Mouse (Mus musculus) right cerebral cortex, adult 2 months (tissue): Measurements from ENCODE around the gene Gm20388.
A peak's percentile ranks its signal among the peaks of the same experiment; 100 is the strongest.

Source experiments
- DNase-seq, 2 experiments: peaks; one replicate each; pipeline ENCODE4 v3.0.0; 2021 to 2022; ENCODE audit warnings: low spot score in 2 of 2

Gene Gm20388

DNA sequence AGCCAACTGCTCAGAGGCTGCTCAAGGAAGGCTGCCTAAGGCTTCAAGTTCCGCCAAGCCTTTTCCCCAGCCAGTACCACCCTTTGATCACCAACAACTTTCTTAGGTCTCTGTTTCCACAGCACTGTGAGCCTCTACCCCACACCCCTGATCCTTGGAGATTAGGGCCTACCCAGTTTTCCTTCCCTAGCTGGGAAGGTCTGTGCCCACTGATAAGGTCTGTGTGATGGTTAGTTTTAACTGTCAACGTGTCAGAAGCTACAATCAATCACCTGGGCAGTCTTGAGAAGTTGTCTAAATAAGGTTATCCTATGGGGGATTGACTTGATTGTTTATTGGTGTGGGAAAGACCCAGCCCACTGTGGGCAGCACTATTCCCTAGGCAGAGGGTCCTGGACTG, 2627.2 kb downstream of the Gm20388 start:
- DNase-seq = no peak

- no peak for DNase-seq
Observed at GRCm38 (mm10) chr8:122538310-122539076, 2627.9 kb downstream of the Gm20388 start.

- DNase-seq = no peak
Observed at GRCm38 (mm10) chr8:122544138-122544537, 2633.5 kb downstream of the Gm20388 start.

DNA sequence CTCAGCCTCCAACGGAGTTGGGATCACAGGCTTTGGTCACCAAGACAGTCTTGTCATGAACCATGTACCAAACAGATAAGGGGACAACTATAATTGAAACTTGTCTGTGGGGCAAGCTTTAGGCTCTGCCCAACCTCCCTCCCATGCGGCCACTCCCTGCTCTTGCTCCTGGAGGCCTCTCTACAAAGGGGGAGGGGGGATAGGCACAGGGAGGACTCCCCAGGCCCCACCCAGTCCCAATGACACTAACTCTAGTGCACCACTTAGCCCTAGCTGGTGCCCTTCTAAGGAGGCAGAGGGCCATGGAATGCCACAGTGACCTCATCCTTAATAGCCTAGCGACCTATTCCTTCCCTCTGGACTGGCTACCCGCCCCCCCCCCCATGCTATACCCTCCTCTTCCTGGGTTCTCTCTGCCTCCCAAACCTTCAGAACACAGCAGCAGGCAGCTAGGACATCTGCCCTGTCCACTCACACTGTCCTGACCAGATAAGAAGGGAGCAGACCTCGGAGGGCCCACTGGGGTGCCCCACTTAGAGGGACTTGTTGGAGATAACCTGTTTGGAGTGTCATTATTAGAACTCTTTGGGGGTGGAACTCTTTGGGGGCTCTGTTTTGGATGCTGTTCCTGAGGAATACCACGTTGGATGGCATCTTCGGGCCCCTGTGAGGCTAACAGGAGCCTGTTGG, 2635.6 kb downstream of the Gm20388 start:
- no peak for DNase-seq

DNA sequence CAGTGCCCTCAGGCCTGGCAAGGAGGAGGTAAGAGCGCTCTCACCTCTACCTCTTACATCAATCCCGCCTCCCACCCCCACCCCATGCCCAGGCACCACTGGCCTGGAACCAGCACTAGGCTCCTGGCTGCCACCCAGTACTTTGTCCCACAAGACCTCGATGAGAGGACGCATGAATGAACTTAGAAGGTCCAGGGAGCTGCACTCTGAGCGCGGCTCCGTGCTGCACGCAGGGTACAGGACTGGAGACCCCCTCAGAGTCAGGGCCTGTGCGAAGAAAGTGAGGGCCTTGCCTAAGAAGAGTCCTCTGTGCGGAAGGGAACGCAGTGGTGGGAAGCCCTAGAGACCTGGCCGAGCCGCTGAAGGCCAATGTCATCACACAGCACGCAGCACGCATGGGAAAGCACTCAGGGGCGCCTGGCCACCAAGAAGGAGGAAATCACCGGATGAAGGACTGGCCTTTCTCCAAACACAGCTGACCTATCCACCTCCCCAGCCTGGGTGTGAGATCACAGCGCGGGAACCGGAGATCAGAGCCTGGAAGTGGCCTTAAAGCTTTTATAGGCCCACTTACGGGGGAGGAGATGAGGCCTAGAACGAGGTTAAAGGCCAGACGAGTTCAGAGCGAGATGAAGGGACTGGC, 2636.3 kb downstream of the Gm20388 start:
- DNase-seq = no peak

DNA sequence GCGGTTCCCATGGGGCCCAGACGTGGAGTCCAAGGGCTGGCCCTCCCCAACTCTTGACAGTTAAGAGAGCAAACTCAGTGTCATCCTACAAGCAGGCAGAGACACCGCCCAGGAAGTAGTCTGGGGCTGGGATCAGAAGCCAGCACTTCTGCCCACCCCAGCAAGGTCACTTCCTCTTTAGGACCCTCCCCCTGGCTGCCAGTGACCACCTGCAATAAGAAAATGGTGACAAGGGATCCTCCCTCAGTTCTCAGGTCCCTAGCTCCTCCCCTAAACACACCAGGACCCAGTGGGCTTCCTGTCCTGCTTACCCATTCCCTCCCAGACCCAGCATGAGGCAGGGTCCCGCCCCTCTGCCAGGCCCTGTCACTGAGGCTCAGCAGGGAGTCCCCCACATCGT, 2637.2 kb downstream of the Gm20388 start:
- no peak for DNase-seq

GRCm38 (mm10) chr8:122548331-122548730, 2637.7 kb downstream of the Gm20388 start:
- DNase-seq = no peak

- DNase-seq = no peak
Observed at GRCm38 (mm10) chr8:122548891-122549439, 2638.3 kb downstream of the Gm20388 start.

DNA sequence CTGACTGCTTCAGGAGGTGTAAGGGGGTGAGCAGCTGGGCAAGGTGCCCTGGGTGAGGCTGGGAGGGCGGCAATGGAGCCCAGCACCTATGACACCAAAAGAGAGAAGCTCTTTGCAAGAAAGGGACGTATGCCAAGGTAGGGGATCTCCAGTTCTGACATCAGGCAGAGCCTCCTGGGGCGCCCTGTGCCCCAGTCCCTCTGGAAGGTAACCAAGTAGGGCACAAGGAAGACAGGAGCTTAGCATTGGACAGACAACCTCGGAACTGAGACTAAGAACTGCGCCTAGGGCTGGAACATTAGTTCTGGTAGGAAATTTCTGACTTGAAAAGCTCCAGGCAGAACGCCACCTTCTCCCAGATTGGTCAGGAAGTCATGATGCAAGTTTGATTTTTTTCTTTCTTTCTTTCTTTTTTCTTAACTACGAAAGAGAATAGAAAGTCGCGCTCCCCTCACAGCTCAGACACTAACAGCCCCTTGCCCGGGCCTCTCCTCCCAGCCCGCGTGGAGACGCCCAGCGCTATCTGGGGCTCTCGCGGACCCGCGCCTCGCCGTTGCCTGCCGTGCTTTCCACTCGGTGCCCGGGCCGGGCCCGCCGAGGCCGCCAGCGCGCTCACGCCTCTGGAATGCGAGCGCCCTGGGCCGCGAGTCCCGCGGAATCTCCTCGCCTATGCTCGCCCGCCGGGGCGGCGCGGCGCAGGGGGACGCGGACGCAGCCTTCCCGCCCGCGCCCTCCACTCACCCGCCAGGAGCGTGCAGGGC, 2639.8 kb downstream of the Gm20388 start:
- DNase-seq = no peak

DNA sequence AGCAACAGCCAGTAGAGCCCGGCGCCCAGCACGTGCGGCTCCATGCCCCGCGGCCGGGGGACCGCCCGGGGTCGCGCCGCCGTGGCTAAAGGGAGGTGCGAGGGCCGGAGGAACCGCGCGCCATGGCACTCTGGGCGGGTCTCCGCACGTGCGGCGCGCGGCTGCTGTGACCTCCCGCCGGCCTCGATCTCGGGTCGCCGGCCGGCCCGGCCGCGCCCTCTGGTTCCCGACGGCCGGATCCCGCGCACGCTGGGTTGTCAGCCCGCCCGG, 2640.3 kb downstream of the Gm20388 start:
- DNase-seq = no peak

- peak; percentile 82 to 87 for DNase-seq
Observed at GRCm38 (mm10) chr8:122551265-122552051, 2640.8 kb downstream of the Gm20388 start, which contains the start of gene Piezo1. Gene Piezo1, minus strand, starts transcription at chr8:122551329.

DNA sequence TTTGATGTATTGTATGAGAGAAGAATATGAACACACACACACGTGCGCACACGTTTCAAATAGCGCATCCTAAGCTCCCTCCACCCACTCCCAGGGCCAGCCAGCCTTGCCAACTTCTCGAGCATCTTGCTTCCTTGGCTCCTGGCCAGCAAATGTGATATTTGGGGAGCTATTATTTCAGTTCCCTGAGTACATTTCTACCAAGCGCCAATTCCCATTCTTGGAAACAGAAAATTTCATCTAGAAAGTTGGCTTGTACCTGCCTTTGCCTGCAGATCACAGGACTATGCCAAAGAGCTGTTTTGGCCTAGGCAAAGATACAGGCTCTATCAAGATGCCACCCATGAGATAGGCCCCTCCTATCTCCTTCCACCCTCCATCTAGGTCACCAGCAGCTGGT, 2644.1 kb downstream of the Gm20388 start:
- DNase-seq = peak; percentile 69 to 80

DNA sequence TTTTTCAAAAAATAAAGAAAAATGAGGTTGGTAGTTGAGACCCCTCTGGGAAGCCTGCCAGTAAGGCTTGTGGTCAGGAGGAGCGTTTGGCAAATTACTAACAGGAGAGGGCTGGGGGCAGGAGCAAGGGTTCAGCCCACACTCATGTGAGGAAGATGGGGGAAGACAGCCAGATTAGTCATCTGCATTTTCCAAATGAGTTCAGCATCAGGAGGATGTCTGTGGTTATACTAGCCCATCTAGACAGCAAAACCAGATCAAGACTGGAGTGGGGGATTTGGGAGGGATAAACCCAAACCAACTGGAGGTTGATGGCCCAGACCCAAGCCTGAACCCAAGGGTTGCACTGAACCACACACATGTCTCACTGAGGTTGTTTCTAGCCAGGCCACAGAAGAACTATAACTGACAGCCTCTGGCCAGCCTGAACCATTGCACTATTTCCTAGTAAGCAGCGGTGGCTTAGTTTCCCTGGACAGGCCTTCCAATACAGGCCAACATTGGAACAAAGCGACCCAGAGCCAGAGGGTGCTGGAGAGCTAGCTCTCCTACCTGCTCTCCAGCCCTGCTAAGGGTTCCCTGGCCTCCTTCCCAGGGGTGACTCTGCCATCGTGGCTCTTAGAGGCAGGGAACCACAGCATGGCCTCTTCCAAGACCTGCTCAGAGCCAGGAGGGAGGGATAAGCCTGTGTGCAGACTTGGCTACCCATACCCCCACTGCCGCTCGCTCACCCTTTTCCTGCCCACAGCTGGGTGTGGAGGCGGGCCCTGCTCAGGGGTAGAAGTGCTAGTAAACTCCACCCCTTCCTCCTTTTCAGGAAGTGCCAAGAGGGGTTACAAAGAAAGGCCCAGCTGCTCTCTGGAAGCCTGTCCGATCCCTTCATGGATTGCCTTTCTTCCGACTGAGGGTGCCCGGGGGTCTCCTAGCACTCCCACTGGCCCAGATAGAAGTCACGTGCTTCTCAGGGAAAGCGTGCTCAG, 2645.7 kb downstream of the Gm20388 start:
- DNase-seq = no peak

GRCm38 (mm10) chr8:122557248-122558038, 2646.8 kb downstream of the Gm20388 start:
- DNase-seq = no peak

DNA sequence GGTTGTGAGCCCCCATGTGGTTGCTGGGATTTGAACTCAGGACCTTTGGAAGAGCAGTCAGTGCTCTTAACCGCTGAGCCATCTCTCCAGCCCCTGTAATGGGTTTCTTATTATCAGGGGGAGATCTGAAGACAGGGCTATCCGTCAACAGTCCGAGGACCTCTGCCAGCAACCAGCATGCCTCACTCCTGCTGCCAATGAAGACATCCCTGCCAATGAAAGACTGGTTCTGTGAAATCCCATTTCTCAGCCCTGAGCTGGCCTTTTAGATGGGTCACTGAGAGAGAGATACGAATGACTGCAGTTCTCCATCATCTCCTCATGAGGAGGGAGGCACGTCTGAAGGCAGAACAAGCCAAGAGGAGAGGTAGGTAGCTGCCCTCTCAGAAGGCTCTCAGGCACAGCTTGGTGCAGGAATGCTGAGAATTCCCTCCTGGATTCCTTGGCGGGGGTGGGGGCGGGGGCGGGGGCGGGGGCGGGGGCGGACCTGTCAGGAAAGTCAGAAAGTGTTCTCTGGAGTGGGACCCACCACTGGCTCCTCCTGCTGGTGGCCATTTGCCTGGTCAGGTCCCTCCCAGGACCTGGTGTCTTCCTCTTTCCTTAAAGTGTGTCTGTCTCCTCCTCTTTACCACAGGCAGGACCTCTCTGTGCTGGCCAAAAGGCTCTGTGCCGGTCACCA, 2648.2 kb downstream of the Gm20388 start:
- no peak for DNase-seq

- no peak for DNase-seq
Observed at GRCm38 (mm10) chr8:122561199-122561598, 2650.6 kb downstream of the Gm20388 start.

DNA sequence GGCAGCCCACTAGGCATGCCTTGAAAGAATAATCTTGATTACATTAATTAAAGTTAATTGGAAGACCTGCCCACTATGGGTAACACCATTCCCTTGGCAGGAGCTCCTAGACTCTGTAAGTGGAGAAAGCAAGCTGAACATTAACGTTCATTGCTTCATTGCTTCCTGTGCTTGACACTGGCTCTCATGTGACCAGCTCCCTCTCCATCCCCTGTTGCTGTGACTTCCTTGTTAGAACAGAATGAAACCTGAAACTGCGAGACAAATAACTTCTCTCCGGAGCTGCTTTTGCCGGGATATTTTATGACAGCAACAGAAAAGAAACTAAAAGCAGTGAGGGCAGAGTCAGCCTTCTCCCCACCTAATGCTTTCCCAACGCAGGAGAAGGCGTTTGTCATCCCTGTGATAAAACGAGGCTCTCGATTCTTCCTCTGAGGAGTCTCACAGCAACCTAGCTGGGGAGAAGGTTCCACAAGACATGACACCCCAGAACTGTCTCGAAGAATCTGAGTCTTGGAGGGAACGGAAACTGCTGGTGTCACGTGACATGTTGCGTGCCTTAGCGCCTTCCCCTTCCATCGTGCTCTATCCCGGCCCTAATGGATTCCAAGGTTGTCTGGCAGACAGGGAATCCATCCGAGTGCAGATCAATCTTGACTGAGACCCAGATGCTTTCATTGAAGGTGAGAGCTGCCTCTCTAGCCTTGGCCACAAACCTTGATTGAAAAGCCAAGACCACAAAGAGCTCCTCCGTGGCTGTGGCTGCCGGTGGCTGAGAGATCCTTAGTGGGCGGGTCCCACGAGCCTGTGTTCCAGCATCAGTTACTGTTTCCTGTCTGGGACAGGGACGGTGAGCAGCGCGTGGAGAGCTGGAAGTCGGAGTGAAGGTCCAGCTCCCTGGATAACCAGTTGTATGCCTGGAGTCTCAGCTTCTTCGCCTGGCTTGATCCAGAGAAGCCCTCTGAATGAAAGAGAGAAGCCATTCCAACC, 2654.0 kb downstream of the Gm20388 start:
- no peak for DNase-seq
